Mouse (Mus musculus) kidney, adult 2 months (tissue): ENCODE data around the gene Cacna1d.

Experiments
- CTCF ChIP-seq: fragments of 200-500 bp; conservative IDR thresholded peaks from 2 replicates; pipeline ENCODE4 v1.5.1; 2011; ENCODE audit warnings: low read depth, mild to moderate bottlenecking, control low read depth, low read length, moderate library complexity, mixed read lengths; ENCODE audit not compliant: insufficient read depth, insufficient read length
- POLR2A ChIP-seq: fragments of 200-500 bp; IDR thresholded peaks from one replicate; pipeline ENCODE4 v1.6.1; 2011; ENCODE audit warnings: low read depth, low read length, control low read depth

DNA sequence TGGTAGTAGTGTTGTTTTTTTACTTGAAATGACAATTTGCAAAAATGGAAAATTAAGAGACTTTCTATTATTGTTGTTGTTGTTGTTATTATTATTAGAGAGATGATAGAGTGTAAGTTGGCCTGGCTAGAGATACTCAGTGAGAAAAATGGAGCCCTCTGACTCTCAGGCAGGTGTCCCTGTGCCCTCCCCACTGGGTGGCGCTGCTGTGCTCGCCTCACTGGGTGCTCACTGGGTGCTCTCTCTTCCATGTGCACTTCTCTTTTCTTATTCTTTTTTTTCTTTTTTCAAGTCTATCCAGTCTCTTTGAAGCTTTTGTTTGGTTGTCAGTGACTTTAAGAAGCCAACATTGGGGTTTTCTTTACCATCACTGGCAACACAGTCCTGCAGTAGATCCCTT lies 463.9 kb downstream of the Cacna1d start:
- TF ChIP-seq CTCF (peak; percentile 64), POLR2A (no peak)
